Mouse (Mus musculus): ENCODE data around the gene Zfp523.
A peak's percentile ranks its signal among the peaks of the same experiment; 100 is the strongest.

The Zfp523 gene

GRCm38 (mm10) chr17:28246640-28247039 is 69.7 kb downstream of the Zfp523 start:
- no peak for DNase-seq

GRCm38 (mm10) chr17:28247613-28248012 is 70.7 kb downstream of the Zfp523 start:
- DNase-seq, result peak; percentile 22 to 60

- DNase-seq, result no peak
These were observed 72.1 kb downstream of the Zfp523 start for GRCm38 (mm10) chr17:28249062-28249461.

- no peak for DNase-seq
These were observed 74.8 kb downstream of the Zfp523 start for GRCm38 (mm10) chr17:28251579-28252280.

GRCm38 (mm10) chr17:28252281-28252648 is 75.3 kb downstream of the Zfp523 start:
- DNase-seq, result no peak

GRCm38 (mm10) chr17:28253216-28253615 is 76.3 kb downstream of the Zfp523 start:
- DNase-seq, result peak; percentile 34 to 51

GRCm38 (mm10) chr17:28254804-28255203 is 77.9 kb downstream of the Zfp523 start:
- no peak for DNase-seq

All from kidney, postnatal 25 days (tissue).